Mouse (Mus musculus): ENCODE data around the gene Eif2a. TPM values are rescaled to one million over a fixed set of nuclear protein-coding genes. Genes with fewer than 3 reads are reported as not detected.

The Eif2a gene
- polyA plus RNA-seq (2014; fragmentation: Nextera tagmentation; extraction: Ambion mirVana) = 52.8 and 54.6 TPM in 2 replicates

GRCm38 (mm10) chr3:58525652-58526407, at the start of gene Eif2a, which contains the start of gene Serp1:
TSS of gene Eif2a (plus strand) at chr3:58525821.
TSS of gene Serp1 (minus strand) at chr3:58525892.
- peak within 1 kb of the TSS; percentile 93 for H3K27ac ChIP-seq (replicated peaks; ENCODE audit: low read depth, low read length)
- peak within 1 kb of the TSS; percentile 95 for H3K9ac ChIP-seq (ENCODE audit: low read depth, low read length)
- peaks cover 28% of the 10 kb centered on the region for H3K36me3 ChIP-seq (ENCODE audit: control insufficient read depth, insufficient read depth, low read length)
- WGBS = under 1% methylated on average over 31 of the region's 57 CpGs
- H3K4me3 ChIP-seq (ENCODE audit: low read depth, low read length) = peak within 1 kb of the TSS; percentile 95
- H3K4me2 ChIP-seq (ENCODE audit: low read depth, low read length) = peak within 1 kb of the TSS; percentile 82
- H3K9me3 ChIP-seq (ENCODE audit: control insufficient read depth, low read length) = no peaks in the 10 kb centered on the region
- DNase-seq (ENCODE audit: low spot score) = peak; percentile 99
- H3K27me3 ChIP-seq (replicated peaks; ENCODE audit: control insufficient read depth, insufficient read depth, low read length) = no peaks in the 10 kb centered on the region
- ATAC-seq (ENCODE audit: low read depth) = peak; percentile 99
- H3K4me1 ChIP-seq (ENCODE audit: control insufficient read depth, insufficient read depth, low read length) = peaks cover 18% of the 10 kb centered on the region

GRCm38 (mm10) chr3:58478755-58479455, 46.7 kb upstream of the Eif2a start:
- H3K9ac ChIP-seq (ENCODE audit: low read depth, low read length) = no peak overlapping the region
- H3K36me3 ChIP-seq (ENCODE audit: control insufficient read depth, insufficient read depth, low read length) = no peaks in the 10 kb centered on the region
- no peak overlapping the region for H3K4me3 ChIP-seq (ENCODE audit: low read depth, low read length)
- DNase-seq (ENCODE audit: low spot score) = no peak
- no peaks in the 10 kb centered on the region for H3K27me3 ChIP-seq (replicated peaks; ENCODE audit: control insufficient read depth, insufficient read depth, low read length)
- H3K27ac ChIP-seq (replicated peaks; ENCODE audit: low read depth, low read length) = no peak overlapping the region
- H3K4me2 ChIP-seq (ENCODE audit: low read depth, low read length) = no peak overlapping the region
- ATAC-seq (ENCODE audit: low read depth) = no peak
- 0 out of 2 replicates have a peak, but pooled peaks cover 5% of the 10 kb centered on the region for H3K9me3 ChIP-seq (ENCODE audit: control insufficient read depth, low read length)
- no peaks in the 10 kb centered on the region for H3K4me1 ChIP-seq (ENCODE audit: control insufficient read depth, insufficient read depth, low read length)
- 86% methylated on average over 2 of the region's 2 CpGs for WGBS

GRCm38 (mm10) chr3:58485883-58486282, 39.7 kb upstream of the Eif2a start:
- no peak overlapping the region for H3K27ac ChIP-seq (replicated peaks; ENCODE audit: low read depth, low read length)
- DNase-seq (ENCODE audit: low spot score) = no peak
- H3K9me3 ChIP-seq (ENCODE audit: control insufficient read depth, low read length) = peaks cover 10% of the 10 kb centered on the region; the same call in 1 of the 2 replicates
- no peak overlapping the region for H3K4me2 ChIP-seq (ENCODE audit: low read depth, low read length)
- no peaks in the 10 kb centered on the region for H3K4me1 ChIP-seq (ENCODE audit: control insufficient read depth, insufficient read depth, low read length)
- ATAC-seq (ENCODE audit: low read depth) = no peak
- no peaks in the 10 kb centered on the region for H3K36me3 ChIP-seq (ENCODE audit: control insufficient read depth, insufficient read depth, low read length)
- no peak overlapping the region for H3K9ac ChIP-seq (ENCODE audit: low read depth, low read length)
- 74% methylated on average over 7 of the region's 7 CpGs for WGBS
- no peak overlapping the region for H3K4me3 ChIP-seq (ENCODE audit: low read depth, low read length)
- H3K27me3 ChIP-seq (replicated peaks; ENCODE audit: control insufficient read depth, insufficient read depth, low read length) = no peaks in the 10 kb centered on the region

- WGBS = 70% methylated on average over 3 of the region's 3 CpGs
- no peak for ATAC-seq (ENCODE audit: low read depth)
- Histone ChIP-seq H3K9me3 (ENCODE audit: control insufficient read depth, low read length) (peaks cover 10% of the 10 kb centered on the region; the same call in 1 of the 2 replicates), H3K27ac (replicated peaks; ENCODE audit: low read depth, low read length) (no peak overlapping the region), H3K4me2 (ENCODE audit: low read depth, low read length) (no peak overlapping the region), H3K4me1 (ENCODE audit: control insufficient read depth, insufficient read depth, low read length) (no peaks in the 10 kb centered on the region), H3K4me3 (ENCODE audit: low read depth, low read length) (no peak overlapping the region), H3K36me3 (ENCODE audit: control insufficient read depth, insufficient read depth, low read length) (no peaks in the 10 kb centered on the region), H3K27me3 (replicated peaks; ENCODE audit: control insufficient read depth, insufficient read depth, low read length) (no peaks in the 10 kb centered on the region), H3K9ac (ENCODE audit: low read depth, low read length) (no peak overlapping the region)
- no peak for DNase-seq (ENCODE audit: low spot score)
These were observed 38.5 kb upstream of the Eif2a start for GRCm38 (mm10) chr3:58487121-58487520.

- 64% methylated on average over 7 of the region's 8 CpGs for WGBS
- DNase-seq (ENCODE audit: low spot score) = no peak
- H3K9ac ChIP-seq (ENCODE audit: low read depth, low read length) = no peak overlapping the region
These were observed 37.4 kb upstream of the Eif2a start for GRCm38 (mm10) chr3:58487999-58488775.

GRCm38 (mm10) chr3:58490787-58491186, 34.8 kb upstream of the Eif2a start:
- Histone ChIP-seq H3K27ac (replicated peaks; ENCODE audit: low read depth, low read length) (no peak overlapping the region), H3K27me3 (replicated peaks; ENCODE audit: control insufficient read depth, insufficient read depth, low read length) (no peaks in the 10 kb centered on the region), H3K4me3 (ENCODE audit: low read depth, low read length) (no peak overlapping the region), H3K9me3 (ENCODE audit: control insufficient read depth, low read length) (peaks cover 5% of the 10 kb centered on the region; the same call in 1 of the 2 replicates), H3K36me3 (ENCODE audit: control insufficient read depth, insufficient read depth, low read length) (no peaks in the 10 kb centered on the region), H3K4me2 (ENCODE audit: low read depth, low read length) (no peak overlapping the region), H3K9ac (ENCODE audit: low read depth, low read length) (no peak overlapping the region), H3K4me1 (ENCODE audit: control insufficient read depth, insufficient read depth, low read length) (no peaks in the 10 kb centered on the region)
- no peak for DNase-seq (ENCODE audit: low spot score)
- WGBS = 73% methylated on average over 7 of the region's 7 CpGs
- ATAC-seq (ENCODE audit: low read depth) = no peak

More at GRCm38 (mm10) chr3:58487999-58488775, 37.4 kb upstream of the Eif2a start:
- H3K27me3 ChIP-seq (replicated peaks; ENCODE audit: control insufficient read depth, insufficient read depth, low read length) = no peaks in the 10 kb centered on the region
- H3K36me3 ChIP-seq (ENCODE audit: control insufficient read depth, insufficient read depth, low read length) = no peaks in the 10 kb centered on the region
- no peak overlapping the region for H3K27ac ChIP-seq (replicated peaks; ENCODE audit: low read depth, low read length)
- H3K9me3 ChIP-seq (ENCODE audit: control insufficient read depth, low read length) = peaks cover 7% of the 10 kb centered on the region; the same call in 1 of the 2 replicates
- no peaks in the 10 kb centered on the region for H3K4me1 ChIP-seq (ENCODE audit: control insufficient read depth, insufficient read depth, low read length)
- no peak overlapping the region for H3K4me2 ChIP-seq (ENCODE audit: low read depth, low read length)
- H3K4me3 ChIP-seq (ENCODE audit: low read depth, low read length) = no peak overlapping the region
- no peak for ATAC-seq (ENCODE audit: low read depth)

- DNase-seq (ENCODE audit: low spot score) (no peak), ATAC-seq (ENCODE audit: low read depth) (no peak)
- no peak overlapping the region for H3K27ac ChIP-seq (replicated peaks; ENCODE audit: low read depth, low read length)
- 81% methylated on average over 4 of the region's 4 CpGs for WGBS
- no peak overlapping the region for H3K4me3 ChIP-seq (ENCODE audit: low read depth, low read length)
- no peak overlapping the region for H3K4me2 ChIP-seq (ENCODE audit: low read depth, low read length)
- no peaks in the 10 kb centered on the region for H3K4me1 ChIP-seq (ENCODE audit: control insufficient read depth, insufficient read depth, low read length)
- no peaks in the 10 kb centered on the region for H3K27me3 ChIP-seq (replicated peaks; ENCODE audit: control insufficient read depth, insufficient read depth, low read length)
- no peaks in the 10 kb centered on the region for H3K36me3 ChIP-seq (ENCODE audit: control insufficient read depth, insufficient read depth, low read length)
- H3K9ac ChIP-seq (ENCODE audit: low read depth, low read length) = no peak overlapping the region
- H3K9me3 ChIP-seq (ENCODE audit: control insufficient read depth, low read length) = no peaks in the 10 kb centered on the region
These were observed 32.0 kb upstream of the Eif2a start for GRCm38 (mm10) chr3:58493621-58494020.

GRCm38 (mm10) chr3:58501961-58502360, 23.7 kb upstream of the Eif2a start:
- Histone ChIP-seq H3K27me3 (replicated peaks; ENCODE audit: control insufficient read depth, insufficient read depth, low read length) (no peaks in the 10 kb centered on the region), H3K4me3 (ENCODE audit: low read depth, low read length) (no peak overlapping the region), H3K4me2 (ENCODE audit: low read depth, low read length) (no peak overlapping the region), H3K9ac (ENCODE audit: low read depth, low read length) (no peak overlapping the region), H3K27ac (replicated peaks; ENCODE audit: low read depth, low read length) (no peak overlapping the region), H3K36me3 (ENCODE audit: control insufficient read depth, insufficient read depth, low read length) (no peaks in the 10 kb centered on the region), H3K4me1 (ENCODE audit: control insufficient read depth, insufficient read depth, low read length) (no peaks in the 10 kb centered on the region), H3K9me3 (ENCODE audit: control insufficient read depth, low read length) (no peaks in the 10 kb centered on the region)
- ATAC-seq (ENCODE audit: low read depth) (no peak), DNase-seq (ENCODE audit: low spot score) (no peak)
- 66% methylated on average over 2 of the region's 2 CpGs for WGBS
